Mouse (Mus musculus) adrenal gland, postnatal 4 days (tissue): ENCODE data around the gene Crbn. TPM values are rescaled to one million over a fixed set of nuclear protein-coding genes. Genes with fewer than 3 reads are reported as not detected.

Experiments
- DNase-seq, 2 experiments: peaks; one replicate each; pipeline ENCODE4 v3.0.0; 2021 to 2022; ENCODE audit warnings: low spot score in 2 of 2, mixed read lengths in 2 of 2
- total RNA-seq, 2 experiments: library from RNA; stranded (reverse); gene quantifications; 2 replicates each; pipeline ENCODE4 v1.2.3; 2021

The Crbn gene
- total RNA-seq, 2 experiments from 2014 or later = 70.7 to 71.7 TPM

DNA sequence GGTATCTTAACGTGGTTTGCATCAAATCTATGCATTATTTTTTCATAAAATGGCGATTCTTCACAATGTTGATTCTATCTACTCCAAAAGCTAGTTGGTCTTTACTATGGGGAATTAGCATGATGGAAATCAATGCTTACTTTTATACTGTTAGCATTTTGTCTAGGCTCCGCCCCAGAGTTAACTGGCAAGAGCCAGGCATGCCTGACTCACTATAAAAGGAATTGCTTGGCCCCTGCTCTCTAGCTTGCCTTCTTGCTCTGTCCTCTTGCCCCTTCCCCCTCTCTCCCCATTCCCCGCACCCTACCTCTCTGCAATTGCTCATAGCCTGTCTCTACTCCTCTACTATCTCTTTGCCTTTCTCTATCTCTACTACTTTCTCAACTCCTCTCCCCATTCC lies 33.1 kb downstream of the Crbn start:
- DNase-seq = no peak

DNA sequence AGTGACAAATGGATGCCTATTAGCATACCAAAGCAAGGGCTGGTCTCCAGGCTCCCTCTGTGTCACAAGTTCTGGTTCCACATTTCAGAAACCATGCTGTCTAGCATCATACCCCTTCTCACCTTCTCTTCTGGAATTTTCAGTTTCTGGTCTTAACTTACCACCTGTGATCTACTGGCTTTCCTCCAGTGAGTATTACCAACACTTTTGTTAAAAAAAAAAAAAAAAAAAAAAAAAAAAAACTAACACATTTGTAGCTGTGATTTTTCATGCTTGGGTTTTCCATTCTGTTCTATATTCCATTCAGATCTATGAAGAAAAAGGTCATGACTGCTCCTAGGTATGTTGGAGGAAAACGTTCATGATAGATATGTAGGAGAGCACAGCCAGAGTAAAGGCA lies 34.0 kb downstream of the Crbn start:
- no peak for DNase-seq

DNA sequence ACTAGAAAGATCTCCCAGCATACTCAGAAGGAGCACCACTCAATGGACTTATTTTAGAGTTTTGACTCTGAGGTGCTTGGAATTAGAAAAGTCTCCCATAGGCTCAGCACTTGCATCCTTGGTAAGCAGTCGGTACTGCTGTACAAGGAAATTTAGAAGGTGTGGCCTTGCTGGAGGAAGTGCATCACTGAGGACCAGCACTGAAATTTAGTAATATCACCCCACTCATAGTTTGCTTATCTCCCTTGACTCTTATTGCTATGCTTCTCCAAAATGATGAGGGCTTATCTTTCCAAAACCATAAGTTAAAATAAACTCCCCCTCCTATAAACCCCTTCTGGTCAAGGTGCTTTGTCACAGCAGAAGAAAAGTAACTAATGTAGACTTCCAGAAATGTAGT lies 38.4 kb downstream of the Crbn start:
- no peak for DNase-seq

DNA sequence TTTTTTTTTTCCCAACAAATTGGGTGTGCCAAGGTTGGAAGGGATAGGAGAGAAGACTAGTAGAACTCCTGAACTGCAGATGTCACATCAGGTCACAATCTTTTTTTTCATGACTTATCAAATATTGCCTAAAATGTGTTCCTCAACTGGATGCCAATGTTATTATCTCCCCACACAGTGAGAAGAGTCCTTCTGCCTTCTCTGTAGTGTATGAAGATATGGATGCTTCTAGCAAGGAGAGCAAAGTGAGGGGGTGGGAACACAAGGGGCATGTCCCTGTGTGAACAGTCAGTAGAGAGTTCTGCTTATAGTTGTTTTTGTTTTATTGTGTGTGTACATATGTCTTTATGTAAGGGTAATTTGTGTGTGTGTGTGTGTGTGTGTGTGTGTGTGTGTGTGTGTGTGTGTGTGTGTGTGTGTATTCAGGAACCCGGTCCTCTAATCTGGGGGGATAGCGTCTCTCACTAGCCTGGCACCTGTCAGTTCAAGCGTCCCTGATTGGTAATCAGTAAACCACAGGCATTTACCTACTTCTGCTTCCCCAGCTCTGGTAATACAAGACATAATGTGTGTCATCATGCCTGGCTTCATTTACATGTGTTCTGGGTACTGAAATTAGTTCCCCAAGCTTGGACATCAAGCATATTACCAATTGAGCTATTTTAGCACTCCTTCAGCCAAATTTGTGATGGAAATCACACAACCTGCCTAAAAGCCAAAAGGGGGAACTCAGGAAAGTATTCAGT lies 39.2 kb downstream of the Crbn start:
- no peak for DNase-seq

DNA sequence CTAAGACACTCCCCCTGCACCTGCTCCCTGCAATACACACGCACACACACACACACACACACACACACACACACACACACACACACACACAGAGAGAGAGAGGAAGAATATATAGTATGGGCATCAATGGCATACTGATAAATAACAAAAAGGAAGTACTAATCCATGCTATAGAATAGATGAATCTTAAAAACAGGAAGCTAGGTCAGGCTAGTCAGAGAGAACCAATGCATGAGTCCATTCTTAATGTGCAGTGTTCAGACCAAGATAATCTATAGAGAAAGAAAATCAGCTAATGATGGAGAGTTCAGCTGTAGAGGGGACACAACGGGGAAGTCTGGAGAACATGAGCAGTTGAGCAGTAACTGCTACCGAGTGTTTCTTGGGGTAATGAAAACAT lies 41.6 kb downstream of the Crbn start:
- no peak for DNase-seq

DNA sequence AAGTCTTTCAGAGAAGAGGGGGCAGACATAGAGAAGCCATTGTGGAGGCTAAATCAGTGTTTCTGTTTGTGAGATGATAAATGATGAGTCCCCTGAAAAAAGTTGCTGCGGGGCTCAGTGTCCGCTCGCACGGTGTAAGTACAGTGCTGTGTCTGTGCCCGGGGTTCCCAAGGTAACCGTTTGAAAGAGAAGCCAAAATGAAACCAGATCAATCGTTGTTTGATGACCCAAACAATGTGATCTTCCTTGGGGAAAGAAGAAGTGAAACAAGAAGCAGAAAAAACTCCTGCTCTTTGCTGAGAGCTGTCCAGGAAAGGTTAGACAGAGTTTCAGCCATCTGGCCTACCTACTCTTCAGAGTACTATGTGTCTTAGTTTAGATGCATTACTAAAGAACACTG lies 49.6 kb downstream of the Crbn start:
- no peak for DNase-seq

DNA sequence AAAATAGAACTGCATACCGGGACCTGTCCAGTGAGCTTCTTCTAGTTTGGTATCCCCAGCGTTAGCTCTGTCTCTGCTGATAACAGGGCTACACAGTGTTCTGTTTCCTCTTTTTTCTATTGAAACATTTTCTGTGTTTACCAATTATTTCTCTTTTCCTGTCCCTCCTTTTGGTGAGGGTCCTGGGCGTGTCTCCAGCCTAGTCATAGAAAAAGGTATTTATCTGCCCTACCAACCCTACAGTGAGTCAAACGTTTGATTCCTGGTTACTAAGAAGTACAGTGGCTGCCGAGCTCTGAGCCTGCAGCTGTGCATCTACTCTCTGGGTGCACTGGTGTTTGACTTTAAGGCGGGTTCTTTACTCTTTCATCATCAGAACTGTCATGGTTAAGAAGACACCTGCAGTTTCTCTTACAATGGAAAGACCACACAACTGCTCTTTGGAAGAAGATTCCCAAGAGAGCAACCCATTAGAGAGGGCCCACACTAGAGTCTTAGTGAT lies 50.9 kb downstream of the Crbn start, which contains the start of gene Il5ra:
TSS of gene Il5ra (minus strand) at position 151 of the 502 bp plus-strand sequence.
- DNase-seq = no peak

DNA sequence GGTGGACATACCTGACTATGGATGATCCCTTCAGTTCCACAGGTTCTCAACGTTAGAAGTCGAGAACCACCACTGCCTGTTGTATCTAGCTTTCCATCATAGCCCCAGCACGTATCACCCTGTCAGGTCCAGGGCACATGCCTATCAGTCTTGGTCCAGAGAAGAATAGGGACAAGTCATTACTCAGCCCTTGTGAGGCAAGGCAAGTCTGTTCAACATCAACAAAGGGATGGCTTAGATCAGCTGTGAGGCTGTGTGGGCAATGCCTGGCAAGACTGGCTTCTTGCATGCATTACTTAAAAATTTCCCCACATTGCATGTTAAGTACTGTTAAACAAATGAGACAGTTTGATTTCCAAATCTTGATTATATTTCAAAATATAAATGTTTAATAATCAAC lies 52.1 kb downstream of the Crbn start:
- DNase-seq = no peak

DNA sequence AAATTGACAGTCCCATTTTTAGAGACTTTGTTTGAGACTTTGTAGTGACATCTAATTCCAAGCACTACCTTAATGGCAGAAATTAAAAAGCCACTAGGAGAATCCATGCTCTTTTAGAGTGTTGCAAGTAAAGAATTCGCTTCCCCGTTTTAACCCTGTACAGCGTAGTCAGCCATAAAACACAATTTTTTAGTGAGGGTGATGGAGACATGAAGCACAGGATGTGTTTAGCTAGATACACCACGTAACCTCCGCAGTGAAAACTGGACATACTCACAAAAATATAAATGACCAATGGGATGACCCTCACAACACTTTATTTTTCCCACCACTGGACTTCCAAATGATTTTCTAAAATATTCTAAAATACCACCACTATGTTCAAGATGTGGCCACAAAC lies 52.6 kb downstream of the Crbn start:
- no peak for DNase-seq

DNA sequence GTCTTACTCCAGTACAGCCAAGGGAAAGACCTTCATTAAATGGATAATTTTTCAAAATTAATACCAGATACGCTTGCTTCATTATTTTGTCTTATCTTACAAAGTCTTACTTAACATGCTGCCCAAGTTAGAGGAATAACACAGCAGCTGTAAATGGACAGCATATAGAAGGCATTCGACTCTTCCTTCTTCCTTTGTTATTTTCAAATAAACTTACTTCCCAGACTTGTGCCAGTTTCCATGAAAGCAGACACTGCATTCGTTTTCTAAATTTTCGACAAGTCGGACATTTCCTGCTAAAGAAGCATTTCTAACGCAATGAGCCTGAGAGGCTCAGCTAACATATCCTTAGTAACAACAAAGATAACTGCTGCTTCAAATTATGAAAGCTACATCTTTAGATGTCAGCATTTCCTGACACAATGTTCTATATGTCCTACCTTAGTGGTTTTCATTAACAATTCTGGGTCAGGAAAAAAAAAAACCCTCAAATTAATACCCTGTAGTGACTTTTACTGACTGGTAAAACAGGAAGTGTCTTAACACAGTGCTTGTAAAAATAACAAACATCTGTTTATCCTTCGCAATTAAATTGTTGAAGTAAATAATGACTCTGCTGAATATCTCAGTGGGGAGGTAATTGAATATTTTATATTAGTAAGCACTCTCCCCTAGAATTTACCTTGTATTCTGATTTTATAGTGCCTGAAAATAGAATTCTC lies 54.0 kb downstream of the Crbn start:
- no peak for DNase-seq

DNA sequence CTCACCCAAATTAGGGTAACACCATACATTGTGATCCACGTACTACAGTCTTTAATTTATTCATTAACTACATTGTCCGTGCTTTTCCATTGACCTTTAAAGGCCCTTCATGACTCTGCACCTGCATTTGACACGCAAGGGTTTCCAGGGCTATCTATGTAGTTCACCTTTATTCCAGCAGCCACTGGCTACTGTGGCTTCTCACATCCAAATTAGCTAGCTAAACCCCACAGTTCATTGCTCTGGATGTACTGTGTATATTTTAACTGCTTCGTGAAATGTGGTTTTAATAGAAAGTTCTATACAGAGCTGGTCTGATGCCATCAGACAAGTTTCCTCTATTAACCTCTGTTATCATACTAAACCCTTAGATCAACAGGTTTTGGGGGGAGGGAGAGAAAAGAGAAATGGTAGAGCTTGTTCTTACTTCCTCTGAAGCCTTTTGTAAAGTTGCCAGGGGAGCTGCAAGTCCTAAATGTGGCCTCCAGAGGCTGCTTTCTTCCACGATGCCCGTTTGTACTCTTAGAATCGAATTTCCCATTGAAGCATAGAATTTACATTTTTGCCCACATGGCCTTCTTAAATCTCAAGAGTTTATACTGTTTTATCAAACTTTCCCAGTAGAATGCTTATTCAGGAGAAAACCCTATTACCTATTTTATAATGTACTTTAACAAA lies 56.2 kb downstream of the Crbn start:
- no peak for DNase-seq

DNA sequence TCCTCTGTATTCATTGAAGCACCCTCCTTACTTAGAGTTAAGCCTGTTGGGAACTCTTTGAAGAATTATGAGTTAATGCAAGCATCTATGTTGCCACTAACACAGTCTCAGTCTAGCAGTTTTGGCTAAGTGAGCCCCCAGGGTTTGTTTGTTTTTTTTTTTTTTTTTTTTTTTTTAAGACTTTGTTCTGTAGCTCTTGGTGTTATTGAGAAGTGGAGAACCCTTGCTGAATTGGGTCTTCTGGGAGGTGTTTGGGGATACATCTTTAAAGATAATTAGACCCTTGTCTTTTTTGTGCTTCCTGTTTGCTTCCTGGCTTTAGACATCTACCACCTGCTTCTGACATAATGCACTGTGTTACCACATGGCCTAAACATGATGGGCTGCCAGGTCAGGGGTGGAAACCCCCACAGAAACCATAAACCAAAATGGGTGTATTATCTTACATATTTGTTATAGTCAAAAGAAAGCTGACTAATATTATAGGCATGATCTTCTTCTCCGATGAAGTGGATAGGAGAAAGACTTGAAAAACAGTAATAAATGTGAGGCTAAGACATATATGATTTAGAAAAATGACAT lies 59.5 kb downstream of the Crbn start:
- no peak for DNase-seq

DNA sequence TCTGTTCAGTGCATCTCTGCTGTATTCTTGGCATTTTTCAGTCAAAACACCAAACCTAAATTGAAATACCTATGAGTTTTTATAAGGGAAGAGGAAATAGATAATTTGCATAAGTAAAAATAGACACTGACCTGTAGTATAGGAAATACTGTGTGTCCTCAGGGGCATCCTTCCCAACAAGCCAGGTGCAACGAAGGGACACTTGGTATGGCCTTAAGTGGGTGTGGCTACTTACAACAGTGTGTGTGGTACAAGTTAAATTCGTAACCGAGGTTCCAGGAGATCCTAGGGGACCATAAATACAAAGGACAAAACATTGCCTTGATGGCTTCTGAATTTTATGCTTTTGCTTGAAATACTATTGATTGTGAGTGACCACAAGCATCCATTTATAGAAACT lies 61.6 kb downstream of the Crbn start:
- DNase-seq = no peak

DNA sequence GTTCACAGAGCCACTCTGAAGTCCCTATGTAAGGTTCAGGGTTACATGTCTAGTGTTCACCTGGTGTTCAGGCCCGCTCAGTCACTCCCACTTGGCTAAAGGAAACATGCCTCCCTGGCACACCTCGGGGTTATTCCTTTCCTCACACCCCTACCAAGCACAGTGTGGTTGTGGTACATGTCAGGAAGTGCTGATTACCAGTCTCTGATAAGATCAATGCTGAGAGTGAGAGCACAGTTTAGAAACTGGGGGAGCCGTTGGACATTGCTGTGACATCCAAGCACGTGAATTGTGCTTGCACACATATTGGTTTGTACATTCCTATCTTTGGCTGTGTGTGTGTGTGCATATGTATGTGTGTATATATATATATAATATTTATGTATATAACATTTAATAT lies 67.3 kb downstream of the Crbn start:
- DNase-seq = no peak

Other genes with a start within 250 kb of the Crbn start
- gene Il5ra, start 51.0 kb downstream of the Crbn start, total RNA-seq = not detected
- 10 to 100 TPM; 65.1 to 67.3 TPM for gene Trnt1, start 31.0 kb downstream of the Crbn start, total RNA-seq